Comparison of ENCODE assay signal across 9 mouse cellular contexts in the genomic region with DNA sequence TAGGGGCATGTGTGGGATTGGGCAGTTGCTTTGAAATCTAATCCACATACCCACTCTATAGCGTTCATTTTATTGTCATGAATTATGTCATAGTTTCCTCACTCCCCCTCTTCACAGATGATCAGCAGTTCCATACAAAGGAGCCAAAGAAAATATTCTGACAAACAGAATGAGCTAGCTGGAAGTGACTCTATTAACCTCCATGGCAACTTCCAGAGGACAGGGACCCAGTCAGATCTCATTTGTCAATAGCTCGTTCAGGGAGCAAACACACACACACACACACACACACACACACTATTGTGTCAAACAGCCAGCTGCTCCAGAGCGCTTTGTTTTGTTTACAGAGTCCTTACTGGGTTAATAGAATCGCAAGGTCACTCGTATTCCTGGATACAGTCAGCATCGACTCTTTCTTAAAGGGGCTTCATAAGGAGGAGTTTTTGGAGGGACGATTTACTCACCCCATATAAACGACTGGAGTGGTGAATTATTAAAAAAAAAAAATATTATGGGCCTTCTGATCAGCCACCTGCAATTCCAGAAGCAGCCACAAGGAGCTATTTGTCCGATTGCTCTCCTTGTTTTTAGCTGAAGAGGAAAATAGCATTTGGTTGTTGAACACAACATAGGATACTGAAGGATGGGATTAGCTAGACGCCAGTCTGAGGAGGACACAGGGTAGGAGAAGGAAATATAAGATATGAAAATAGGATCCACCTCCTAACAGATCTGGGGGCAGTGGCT.
DNase-seq lines count a peak whose midpoint lies in the region; ATAC-seq and TF ChIP-seq lines count a peak whose summit lies in the region.
"Had no signal": no experiment of that assay in that cellular context is flagged by ENCODE, and none has a peak within 500 bp of the region (broad histone marks: within the 10 kb centered on the region; RNA-seq: fewer than 3 reads in every experiment).

No protein-coding gene starts in this region.

- ATAC-seq in neural tube, embryonic 11.5 days (ENCODE audit: insufficient read depth, low FRiP score, low TSS enrichment) = no peak

- no peak overlapping the region for H3K4me2 ChIP-seq in neural tube, embryonic 11.5 days (ENCODE audit: low read depth)
- H3K4me2 ChIP-seq: neural tube, embryonic 12.5 days had no signal

- 61% methylated on average over 10 of the region's 10 CpGs for WGBS in limb, embryonic 10.5 days
- WGBS in neural tube, embryonic 11.5 days = 42% methylated on average over 10 of the region's 10 CpGs

- no peaks in the 10 kb centered on the region for H3K4me1 ChIP-seq in ES-E14 (ENCODE audit: control insufficient read depth in 2 of 2, insufficient read depth in 2 of 2, low read length in 2 of 2, poor library complexity in 1 of 2)
- H3K4me1 ChIP-seq in limb, embryonic 10.5 days = peaks cover 9% of the 10 kb centered on the region; the same call in 1 of the 2 replicates
- no peaks in the 10 kb centered on the region for H3K4me1 ChIP-seq in neural tube, embryonic 11.5 days (ENCODE audit: control insufficient read depth, insufficient read depth, low read length)

- no peaks in the 10 kb centered on the region for H3K36me3 ChIP-seq in ES-E14 (ENCODE audit: control insufficient read depth, insufficient read depth, low read length, poor library complexity, severe bottlenecking)
- no peaks in the 10 kb centered on the region for H3K36me3 ChIP-seq in limb, embryonic 10.5 days
- H3K36me3 ChIP-seq in neural tube, embryonic 11.5 days (ENCODE audit: control insufficient read depth, insufficient read depth, low read length) = no peaks in the 10 kb centered on the region
- H3K36me3 ChIP-seq: neural tube, embryonic 12.5 days had no signal

- in situ Hi-C loops in ES-E14 (cut with MboI; ENCODE audit: low sequenced_read_pairs in 2 of 2, unreplicated experiment in 2 of 2) = no loop called here

- no peak overlapping the region for H3K4me3 ChIP-seq in ES-E14 (ENCODE audit: insufficient read depth in 1 of 2, low read depth in 1 of 2, low read length in 2 of 2, poor library complexity in 1 of 2, severe bottlenecking in 1 of 2)
- no peak overlapping the region for H3K4me3 ChIP-seq in limb, embryonic 10.5 days
- H3K4me3 ChIP-seq in neural tube, embryonic 11.5 days (ENCODE audit: low read depth, low read length) = no peak overlapping the region
- H3K4me3 ChIP-seq: neural tube, embryonic 12.5 days had no signal

- H3K9me3 ChIP-seq in ES-E14 (ENCODE audit: control insufficient read depth, insufficient read depth, low read depth, low read length) = no peaks in the 10 kb centered on the region
- no peaks in the 10 kb centered on the region for H3K9me3 ChIP-seq in limb, embryonic 10.5 days (replicated peaks)
- no peaks in the 10 kb centered on the region for H3K9me3 ChIP-seq in neural tube, embryonic 11.5 days (ENCODE audit: control insufficient read depth, low read length)
- H3K9me3 ChIP-seq: neural tube, embryonic 12.5 days had no signal

- H3K27me3 ChIP-seq in limb, embryonic 10.5 days (ENCODE audit: low read depth, poor library complexity, severe bottlenecking) = no peaks in the 10 kb centered on the region
- H3K27me3 ChIP-seq in neural tube, embryonic 11.5 days (ENCODE audit: control insufficient read depth, insufficient read depth, low read length) = no peaks in the 10 kb centered on the region
- H3K27me3 ChIP-seq: neural tube, embryonic 12.5 days had no signal

- no peak overlapping the region for H3K27ac ChIP-seq in ES-E14 (ENCODE audit: insufficient read depth, low read depth, low read length, poor library complexity, severe bottlenecking)
- no peak overlapping the region for H3K27ac ChIP-seq in limb, embryonic 10.5 days
- no peak overlapping the region for H3K27ac ChIP-seq in neural tube, embryonic 11.5 days (ENCODE audit: low read depth, low read length)
- H3K27ac ChIP-seq: neural tube, embryonic 12.5 days had no signal

- H3K9ac ChIP-seq in ES-E14 (ENCODE audit: insufficient read depth, low read depth, low read length, poor library complexity, severe bottlenecking) = no peak overlapping the region
- H3K9ac ChIP-seq in neural tube, embryonic 11.5 days (ENCODE audit: low read length) = no peak overlapping the region
- H3K9ac ChIP-seq: neural tube, embryonic 12.5 days had no signal

- DNase-seq in kidney, adult 18-20 months = peak; percentile 35
- DNase-seq in kidney, adult 11 months = no peak
- no peak for DNase-seq in ES-E14 (ENCODE audit: low read depth, low spot score)
- DNase-seq in c-Kit-positive CD71-negative TER-119-negative erythroid progenitor cells, embryonic 14.5 days (ENCODE audit: low read depth) = peak; percentile 10
- DNase-seq in heart, postnatal 4 days = peak; percentile 74
- DNase-seq in limb, embryonic 10.5 days (ENCODE audit: low spot score) = peak; percentile 51
- DNase-seq in neural tube, embryonic 11.5 days (ENCODE audit: low spot score) = peak; percentile 54
- no peak for DNase-seq in right cerebral cortex, postnatal 36 days (ENCODE audit: low spot score in 2 of 2)

TF ChIP-seq in ES-E14, 5 proteins besides CTCF, POLR2A, EP300 and RAD21:
- no peak for TF ChIP-seq MAFK (IDR thresholded peaks at IDR 0.05; ENCODE audit: insufficient read depth, low read depth, low read length)
- TF ChIP-seq ZNF384 (IDR thresholded peaks at IDR 0.05; ENCODE audit: low read depth, low read length) = peak; percentile 39; the same call in 1 of the 2 replicates
- TF ChIP-seq HCFC1 (IDR thresholded peaks at IDR 0.05; ENCODE audit: borderline replicate concordance, insufficient read depth, low read length) = no peak

Comparison
In these comparisons a context has a peak if more than half of its experiments do, and no peak if none do; other contexts are left out.
1. DNase-seq: peak in kidney, adult 18-20 months (single experiment), c-Kit-positive CD71-negative TER-119-negative erythroid progenitor cells, embryonic 14.5 days (single experiment), heart, postnatal 4 days (single experiment), limb, embryonic 10.5 days (single experiment) and neural tube, embryonic 11.5 days (single experiment); none in kidney, adult 11 months (single experiment), ES-E14 (single experiment) and right cerebral cortex, postnatal 36 days (0 of 2).